Mouse (Mus musculus) Muller cell, postnatal 12 days (primary cell): ENCODE results near the gene Armc9.
A peak's percentile ranks its signal among the peaks of the same experiment; 100 is the strongest.

ENCODE experiments used
- DNase-seq: peaks from one replicate; pipeline ENCODE4 v3.0.0-alpha.2; 2015; ENCODE audit errors: inconsistent ontology term

Armc9 gene

GRCm38 (mm10) chr1:86225195-86225594 lies 70.6 kb downstream of the Armc9 start:
- no peak for DNase-seq

GRCm38 (mm10) chr1:86228653-86229052 lies 74.1 kb downstream of the Armc9 start:
- DNase-seq = no peak

- DNase-seq = no peak
These were observed 74.7 kb downstream of the Armc9 start for GRCm38 (mm10) chr1:86229184-86229829.

GRCm38 (mm10) chr1:86232631-86233030 lies 78.1 kb downstream of the Armc9 start:
- no peak for DNase-seq

- DNase-seq = no peak
These were observed 79.2 kb downstream of the Armc9 start for GRCm38 (mm10) chr1:86233808-86234207.

- no peak for DNase-seq
These were observed 80.5 kb downstream of the Armc9 start for GRCm38 (mm10) chr1:86235118-86235517.

GRCm38 (mm10) chr1:86236442-86236841 lies 81.9 kb downstream of the Armc9 start:
- peak; percentile 24 for DNase-seq

- DNase-seq = no peak
These were observed 84.4 kb downstream of the Armc9 start for GRCm38 (mm10) chr1:86239010-86239409.

GRCm38 (mm10) chr1:86239871-86240270 lies 85.3 kb downstream of the Armc9 start:
- no peak for DNase-seq

- DNase-seq = no peak
These were observed 86.4 kb downstream of the Armc9 start for GRCm38 (mm10) chr1:86240959-86241358.

GRCm38 (mm10) chr1:86243490-86243889 lies 88.9 kb downstream of the Armc9 start:
- DNase-seq = no peak

GRCm38 (mm10) chr1:86245301-86246085 lies 90.9 kb downstream of the Armc9 start:
- no peak for DNase-seq

GRCm38 (mm10) chr1:86253410-86253809 lies 98.8 kb downstream of the Armc9 start:
- DNase-seq = no peak

- no peak for DNase-seq
These were observed 101.7 kb downstream of the Armc9 start for GRCm38 (mm10) chr1:86256311-86256710.

- no peak for DNase-seq
These were observed 102.6 kb downstream of the Armc9 start for GRCm38 (mm10) chr1:86257228-86257627.

GRCm38 (mm10) chr1:86258171-86258824 lies 103.7 kb downstream of the Armc9 start:
- DNase-seq = no peak

GRCm38 (mm10) chr1:86263564-86264339 lies 109.2 kb downstream of the Armc9 start:
- DNase-seq = no peak

- no peak for DNase-seq
These were observed 110.5 kb downstream of the Armc9 start for GRCm38 (mm10) chr1:86265060-86265459.

- DNase-seq = no peak
These were observed 114.1 kb downstream of the Armc9 start for GRCm38 (mm10) chr1:86268492-86269189.

GRCm38 (mm10) chr1:86269190-86269508 lies 114.6 kb downstream of the Armc9 start:
- no peak for DNase-seq

- no peak for DNase-seq
These were observed 117.1 kb downstream of the Armc9 start for GRCm38 (mm10) chr1:86271707-86272106.
